Mouse (Mus musculus) stomach, postnatal 0 days (tissue): Measurements from ENCODE around the gene Magi3. TPM values are rescaled to one million over a fixed set of nuclear protein-coding genes. Genes with fewer than 3 reads are reported as not detected.

Experiments
- ATAC-seq: fragments of 200-750 bp; cut with Nextera tagmentation; 2 replicates; pipeline ENCODE4 v1.8.0; 2017; ENCODE audit not compliant: low FRiP score, low TSS enrichment
- DNase-seq: peaks from one replicate; pipeline ENCODE4 v3.0.0-alpha.2; 2016; ENCODE audit warnings: low spot score
- H3K27ac ChIP-seq: fragments of 300-500 bp; sonication (generic); replicated peaks from 2 replicates; pipeline ENCODE4 v1.5.1; 2014; ENCODE audit warnings: mild to moderate bottlenecking, control low read depth
- H3K27me3 ChIP-seq: fragments of 300-500 bp; sonication (generic); 2 replicates; pipeline ENCODE4 v1.6.1; 2014; ENCODE audit warnings: low read length; ENCODE audit not compliant: control insufficient read depth, insufficient read depth
- H3K36me3 ChIP-seq: fragments of 300-500 bp; sonication (generic); 2 replicates; pipeline ENCODE4 v1.6.1; 2014; ENCODE audit warnings: low read length, mixed read lengths; ENCODE audit not compliant: control insufficient read depth, insufficient read depth
- H3K4me1 ChIP-seq: fragments of 300-500 bp; sonication (generic); replicated peaks from 2 replicates; pipeline ENCODE4 v1.6.1; 2014; ENCODE audit warnings: antibody characterized with exemption; ENCODE audit not compliant: control insufficient read depth, insufficient read depth
- H3K4me2 ChIP-seq: fragments of 300-500 bp; sonication (generic); replicated peaks from 2 replicates; pipeline ENCODE4 v1.6.1; 2014; ENCODE audit warnings: low read depth, mild to moderate bottlenecking, control low read depth, moderate library complexity
- H3K4me3 ChIP-seq: fragments of 300-500 bp; sonication (generic); 2 replicates; pipeline ENCODE4 v1.5.1; 2014; ENCODE audit warnings: low read depth, low read length, control low read depth
- H3K9ac ChIP-seq: fragments of 300-500 bp; sonication (generic); 2 replicates; pipeline ENCODE4 v1.6.1; 2014; ENCODE audit warnings: mild to moderate bottlenecking, low read length, control low read depth, mixed read lengths
- H3K9me3 ChIP-seq: fragments of 300-500 bp; sonication (generic); 2 replicates; pipeline ENCODE4 v1.6.1; 2016; ENCODE audit warnings: low read length; ENCODE audit not compliant: control insufficient read depth
- CTCF ChIP-seq: IDR thresholded peaks from 2 replicates; pipeline ENCODE4 v1.5.1; 2016; ENCODE audit warnings: antibody characterized with exemption, low read depth, mild to moderate bottlenecking, moderate library complexity
- EP300 ChIP-seq: optimal IDR thresholded peaks from 2 replicates; pipeline ENCODE3; 2016; ENCODE audit warnings: antibody characterized with exemption
- WGBS: fragments of 180-500 bp; shearing (Covaris S2); extraction: QIAGEN DNeasy Blood & Tissue Kit; methylation state at CpG from one replicate; pipeline ENCODE4 v1.1.7; 2014; 5-methylcytosine and 5-hydroxymethylcytosine counted together
- polyA plus RNA-seq: library from polyadenylated mRNA; unstranded; fragments of >200 nt; fragmentation: Nextera tagmentation; extraction: Ambion mirVana; gene quantifications from 2 replicates; pipeline ENCODE4 v1.2.1, GENCODE M21; 2015

The Magi3 gene
- polyA plus RNA-seq, 1 experiment from 2014 or later: 3.4 TPM

DNA sequence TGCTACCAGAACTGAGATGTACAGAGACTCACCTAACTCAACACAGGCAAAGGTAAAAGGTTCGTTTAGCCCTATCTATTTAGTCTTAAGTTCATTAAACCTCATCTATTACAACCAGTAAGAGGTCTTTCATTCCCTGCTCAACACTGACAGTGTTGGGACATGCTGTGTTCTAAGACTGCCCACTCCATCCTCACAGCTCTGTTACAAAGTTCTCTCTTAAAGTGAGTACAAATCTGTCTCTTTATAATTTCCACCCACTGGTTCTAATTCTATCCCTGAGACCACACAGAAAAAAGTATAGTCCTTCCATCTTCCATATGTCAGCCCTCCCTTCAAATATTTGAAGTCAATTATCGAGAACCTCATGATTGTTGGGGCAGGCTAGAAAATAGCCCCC lies 36.5 kb downstream of the Magi3 start:
- TF ChIP-seq CTCF: no peak
- no peak for TF ChIP-seq EP300
- no peak for DNase-seq

DNA sequence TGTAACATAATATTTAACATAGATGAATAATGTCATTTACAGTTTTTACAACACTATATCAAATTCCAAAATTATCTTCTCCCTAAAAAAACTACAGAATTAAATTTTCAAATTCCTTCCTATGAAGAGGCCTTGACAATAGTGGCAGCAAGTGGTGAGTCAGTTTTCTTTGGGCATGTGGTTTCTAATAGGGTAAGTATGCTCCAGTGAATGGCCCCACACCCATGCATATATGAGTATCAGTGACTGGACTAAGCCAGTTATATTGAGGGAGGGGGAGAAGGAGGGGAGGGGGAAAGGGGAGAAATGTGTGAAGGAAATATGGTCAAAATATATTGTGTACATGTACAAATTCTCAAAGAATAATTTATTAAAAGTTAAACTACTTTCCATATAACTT lies 37.5 kb downstream of the Magi3 start:
- Histone ChIP-seq H3K4me1 (no peaks in the 10 kb centered on the region), H3K9me3 (no peaks in the 10 kb centered on the region), H3K27me3 (no peaks in the 10 kb centered on the region), H3K4me2 (no peak overlapping the region), H3K4me3 (no peak overlapping the region), H3K27ac (no peak overlapping the region), H3K36me3 (no peaks in the 10 kb centered on the region; the same call in 1 of the 2 replicates), H3K9ac (no peak overlapping the region)
- DNase-seq (no peak), ATAC-seq (no peak)
- no peak for TF ChIP-seq EP300
- TF ChIP-seq CTCF: no peak

More for the DNA sequence above, 36.5 kb downstream of the Magi3 start:
- Histone ChIP-seq H3K4me3 (no peak overlapping the region), H3K4me2 (no peak overlapping the region), H3K27me3 (no peaks in the 10 kb centered on the region), H3K4me1 (no peaks in the 10 kb centered on the region), H3K9ac (no peak overlapping the region), H3K9me3 (no peaks in the 10 kb centered on the region), H3K36me3 (no peaks in the 10 kb centered on the region; the same call in 1 of the 2 replicates), H3K27ac (no peak overlapping the region)
- no peak for ATAC-seq
- 75% methylated on average over 2 of the region's 2 CpGs for WGBS

GRCm38 (mm10) chr3:104161347-104161746 lies 58.8 kb downstream of the Magi3 start:
- TF ChIP-seq CTCF (no peak), EP300 (no peak)
- H3K4me3 ChIP-seq: no peak overlapping the region
- 64% methylated on average over 3 of the region's 3 CpGs for WGBS
- no peak overlapping the region for H3K9ac ChIP-seq
- H3K27me3 ChIP-seq: no peaks in the 10 kb centered on the region
- no peaks in the 10 kb centered on the region for H3K4me1 ChIP-seq
- ATAC-seq (no peak), DNase-seq (no peak)
- H3K27ac ChIP-seq: no peak overlapping the region
- H3K4me2 ChIP-seq: no peak overlapping the region
- no peaks in the 10 kb centered on the region for H3K36me3 ChIP-seq
- H3K9me3 ChIP-seq: no peaks in the 10 kb centered on the region

- Histone ChIP-seq H3K4me1 (no peaks in the 10 kb centered on the region), H3K4me3 (no peak overlapping the region)
- no peak for TF ChIP-seq CTCF
- TF ChIP-seq EP300: no peak
Measured at GRCm38 (mm10) chr3:104160603-104161002, 59.6 kb downstream of the Magi3 start.

GRCm38 (mm10) chr3:104150146-104150545 lies 70.0 kb downstream of the Magi3 start:
- 49% methylated on average over 2 of the region's 2 CpGs for WGBS

More at GRCm38 (mm10) chr3:104160603-104161002, 59.6 kb downstream of the Magi3 start:
- H3K4me2 ChIP-seq: no peak overlapping the region
- DNase-seq (no peak), ATAC-seq (no peak)
- H3K36me3 ChIP-seq: no peaks in the 10 kb centered on the region
- H3K27me3 ChIP-seq: no peaks in the 10 kb centered on the region
- no peak overlapping the region for H3K27ac ChIP-seq
- 71% methylated on average over 6 of the region's 6 CpGs for WGBS
- no peaks in the 10 kb centered on the region for H3K9me3 ChIP-seq
- no peak overlapping the region for H3K9ac ChIP-seq

DNA sequence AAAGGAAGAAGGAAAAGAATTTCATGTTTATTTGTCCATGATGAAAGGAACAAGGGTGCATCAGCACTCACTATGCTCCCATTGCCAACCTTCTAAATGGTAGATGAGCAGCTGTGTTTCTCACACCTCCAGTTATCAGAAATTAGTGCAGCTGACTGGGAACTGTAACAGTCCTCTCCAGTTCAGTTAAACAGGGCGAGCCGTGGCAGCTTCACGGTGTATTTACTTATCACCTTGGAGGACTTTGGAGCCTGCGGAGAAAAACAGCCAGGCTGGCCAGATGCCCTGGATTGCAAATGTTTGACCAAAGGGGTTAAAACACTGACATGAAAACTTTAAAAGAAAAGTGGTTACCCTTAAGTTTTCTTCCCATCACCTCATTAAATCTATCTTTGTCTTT lies 77.8 kb downstream of the Magi3 start:
- H3K4me3 ChIP-seq: no peak overlapping the region
- TF ChIP-seq EP300: no peak
- TF ChIP-seq CTCF: no peak
- H3K9ac ChIP-seq: no peak overlapping the region
- H3K9me3 ChIP-seq: no peaks in the 10 kb centered on the region
- DNase-seq (peak; percentile 82), ATAC-seq (peak; percentile 94)
- no peaks in the 10 kb centered on the region for H3K27me3 ChIP-seq
- H3K4me1 ChIP-seq: no peaks in the 10 kb centered on the region
- 13% methylated on average over 4 of the region's 4 CpGs for WGBS
- H3K4me2 ChIP-seq: no peak overlapping the region
- H3K36me3 ChIP-seq: no peaks in the 10 kb centered on the region
- no peak overlapping the region for H3K27ac ChIP-seq

More at GRCm38 (mm10) chr3:104150146-104150545, 70.0 kb downstream of the Magi3 start:
- no peak overlapping the region for H3K9ac ChIP-seq
- H3K4me1 ChIP-seq: no peaks in the 10 kb centered on the region
- TF ChIP-seq EP300: no peak
- no peak for TF ChIP-seq CTCF
- no peaks in the 10 kb centered on the region for H3K9me3 ChIP-seq
- no peak overlapping the region for H3K4me2 ChIP-seq
- H3K27me3 ChIP-seq: no peaks in the 10 kb centered on the region
- DNase-seq (no peak), ATAC-seq (no peak)
- no peak overlapping the region for H3K27ac ChIP-seq
- no peak overlapping the region for H3K4me3 ChIP-seq
- no peaks in the 10 kb centered on the region for H3K36me3 ChIP-seq
